Mouse (Mus musculus): ENCODE measurements around the gene Stag2.

Gene Stag2

GRCm38 (mm10) chrX:42250342-42250741, 101.2 kb downstream of the Stag2 start:
- no peak for DNase-seq

- DNase-seq, result no peak
Observed at GRCm38 (mm10) chrX:42272713-42273112, 123.6 kb downstream of the Stag2 start.

GRCm38 (mm10) chrX:42290215-42290614, 141.1 kb downstream of the Stag2 start:
- DNase-seq, result no peak

- no peak for DNase-seq
Observed at GRCm38 (mm10) chrX:42315231-42315630, 166.1 kb downstream of the Stag2 start.

- DNase-seq, result no peak
Observed at GRCm38 (mm10) chrX:42320424-42320823, 171.3 kb downstream of the Stag2 start.

- no peak for DNase-seq
Observed at GRCm38 (mm10) chrX:42321200-42321773, 172.2 kb downstream of the Stag2 start.

- DNase-seq, result no peak
Observed at GRCm38 (mm10) chrX:42324848-42325247, 175.7 kb downstream of the Stag2 start.
